Mouse (Mus musculus) CH12.LX (cell line): ENCODE measurements at regions not wholly inside any gene's neighbourhood (a gene's known extent, or its start where the extent isn't known, plus 50 kb on each side); places are given as distances from the start of the nearest gene placed in this dataset.

Experiments
- DNase-seq: peaks from one replicate; pipeline ENCODE4 v3.0.0-alpha.2; 2013; ENCODE audit errors: extremely low read depth
- H3K27ac ChIP-seq: 2 replicates; pipeline ENCODE4 v1.5.1; 2012; ENCODE audit warnings: low read depth, mild to moderate bottlenecking, control low read depth, moderate library complexity; ENCODE audit not compliant: insufficient read depth
- H3K27me3 ChIP-seq: replicated peaks from 2 replicates; pipeline ENCODE3; 2012; ENCODE audit warnings: inconsistent platforms
- H3K36me3 ChIP-seq, 2 experiments: replicated peaks in 1 of 2; 2 replicates each; pipeline versions ENCODE3 to v1.6.1; 2012; ENCODE audit warnings: inconsistent platforms in 1 of 2, low read length in 1 of 2, mild to moderate bottlenecking in 1 of 2, mixed read lengths in 1 of 2, moderate library complexity in 1 of 2; ENCODE audit not compliant: control insufficient read depth in 1 of 2, insufficient read depth in 1 of 2
- H3K4me1 ChIP-seq, 2 experiments: 2 replicates each; pipeline ENCODE4 v1.6.1; 2012; ENCODE audit warnings: inconsistent platforms in 1 of 2, moderate library complexity in 1 of 2; ENCODE audit not compliant: insufficient read depth in 2 of 2, control insufficient read depth in 1 of 2
- H3K4me2 ChIP-seq: 2 replicates; pipeline ENCODE4 v1.6.1; 2012; ENCODE audit warnings: low read depth, mild to moderate bottlenecking, control low read depth; ENCODE audit not compliant: poor library complexity, insufficient read depth, severe bottlenecking
- H3K4me3 ChIP-seq, 3 experiments: fragments of 150-350 bp in 1 of 3; sonication (generic) in 1 of 3; replicated peaks in 1 of 3; 2 replicates each; pipeline versions ENCODE3 to v1.5.1; 2011 to 2012; ENCODE audit warnings: low read depth in 2 of 3, low read length in 2 of 3, mild to moderate bottlenecking in 2 of 3, moderate library complexity in 2 of 3, control low read depth in 1 of 3, improper control_type of control experiment in 1 of 3, inconsistent platforms in 1 of 3, mixed read lengths in 1 of 3; ENCODE audit not compliant: poor library complexity in 1 of 3
- H3K79me2 ChIP-seq: replicated peaks from 2 replicates; pipeline ENCODE4 v1.6.1; 2012; ENCODE audit warnings: mild to moderate bottlenecking, moderate library complexity; ENCODE audit not compliant: control insufficient read depth, poor library complexity, insufficient read depth, severe bottlenecking; ENCODE audit errors: extremely low read depth
- H3K9ac ChIP-seq: 2 replicates; pipeline ENCODE4 v1.6.1; 2012; ENCODE audit warnings: low read depth, mild to moderate bottlenecking, control low read depth, moderate library complexity; ENCODE audit not compliant: insufficient read depth
- H3K9me3 ChIP-seq: replicated peaks from 2 replicates; pipeline ENCODE3; 2012; ENCODE audit warnings: low read length, inconsistent platforms, mixed read lengths
- CHD1 ChIP-seq: IDR thresholded peaks from 2 replicates; pipeline ENCODE4 v1.6.1; 2012; ENCODE audit warnings: low read depth, low read length, improper control_type of control experiment, inconsistent platforms
- CHD2 ChIP-seq: IDR thresholded peaks from 2 replicates; pipeline ENCODE4 v1.6.1; 2011; ENCODE audit warnings: low read length, improper control_type of control experiment
- CTCF ChIP-seq, 2 experiments: IDR thresholded peaks in 1 of 2; conservative IDR thresholded peaks in 1 of 2; 2 replicates each; pipeline ENCODE4 v1.5.1; 2011 to 2012; ENCODE audit warnings: low read depth in 2 of 2, low read length in 2 of 2, improper control_type of control experiment in 1 of 2, inconsistent platforms in 1 of 2, mild to moderate bottlenecking in 1 of 2, moderate library complexity in 1 of 2
- E2F4 ChIP-seq: IDR thresholded peaks from 2 replicates; pipeline ENCODE4 v1.6.1; 2011; ENCODE audit warnings: low read depth, low read length, improper control_type of control experiment; ENCODE audit not compliant: insufficient replicate concordance
- EP300 ChIP-seq: IDR thresholded peaks from 2 replicates; pipeline ENCODE4 v1.6.1; 2011; ENCODE audit warnings: low read length, improper control_type of control experiment
- ETS1 ChIP-seq: conservative IDR thresholded peaks from 2 replicates; pipeline ENCODE4 v1.6.1; 2012; ENCODE audit warnings: low read depth, mild to moderate bottlenecking, inconsistent platforms, low read length, improper control_type of control experiment, moderate library complexity
- HCFC1 ChIP-seq: IDR thresholded peaks from 2 replicates; pipeline ENCODE4 v1.6.1; 2012; ENCODE audit warnings: low read depth, mild to moderate bottlenecking, inconsistent platforms, low read length, improper control_type of control experiment
- JUN ChIP-seq: IDR thresholded peaks from 2 replicates; pipeline ENCODE4 v1.6.1; 2011; ENCODE audit warnings: low read depth, mild to moderate bottlenecking, low read length, improper control_type of control experiment, moderate library complexity; ENCODE audit not compliant: insufficient read depth
- JUND ChIP-seq: conservative IDR thresholded peaks from 2 replicates; pipeline ENCODE4 v1.6.1; 2011; ENCODE audit warnings: low read depth, low read length, improper control_type of control experiment
- MAFK ChIP-seq: IDR thresholded peaks from 2 replicates; pipeline ENCODE4 v1.6.1; 2011; ENCODE audit warnings: low read length, improper control_type of control experiment; ENCODE audit not compliant: insufficient replicate concordance
- MAX ChIP-seq: IDR thresholded peaks from 2 replicates; pipeline ENCODE4 v1.6.1; 2011; ENCODE audit warnings: low read length, improper control_type of control experiment
- MAZ ChIP-seq: IDR thresholded peaks from 2 replicates; pipeline ENCODE4 v1.6.1; 2012; ENCODE audit warnings: low read depth, mild to moderate bottlenecking, inconsistent platforms, low read length, improper control_type of control experiment, moderate library complexity
- MEF2A ChIP-seq: IDR thresholded peaks from 2 replicates; pipeline ENCODE4 v1.6.1; 2014; ENCODE audit warnings: low read depth, mild to moderate bottlenecking, inconsistent platforms, low read length, improper control_type of control experiment, borderline replicate concordance
- MXI1 ChIP-seq: IDR thresholded peaks from 2 replicates; pipeline ENCODE4 v1.6.1; 2011; ENCODE audit warnings: mild to moderate bottlenecking, low read depth, low read length, improper control_type of control experiment
- MYC ChIP-seq: IDR thresholded peaks from 2 replicates; pipeline ENCODE4 v1.6.1; 2011; ENCODE audit warnings: low read depth, mild to moderate bottlenecking, improper control_type of control experiment, low read length
- NELFE ChIP-seq: IDR thresholded peaks from 2 replicates; pipeline ENCODE4 v1.6.1; 2011; ENCODE audit warnings: low read depth, low read length, improper control_type of control experiment
- NRF1 ChIP-seq: IDR thresholded peaks from 2 replicates; pipeline ENCODE4 v1.6.1; 2014; ENCODE audit warnings: low read depth, mild to moderate bottlenecking, inconsistent platforms, low read length, improper control_type of control experiment, moderate library complexity
- PAX5 ChIP-seq: IDR thresholded peaks from 2 replicates; pipeline ENCODE4 v1.6.1; 2012; ENCODE audit warnings: low read length, inconsistent platforms, mixed read lengths
- RAD21 ChIP-seq: IDR thresholded peaks from 2 replicates; pipeline ENCODE4 v1.6.1; 2011; ENCODE audit warnings: low read depth, mild to moderate bottlenecking, low read length, improper control_type of control experiment, moderate library complexity
- SIN3A ChIP-seq: IDR thresholded peaks from 2 replicates; pipeline ENCODE4 v1.6.1; 2012; ENCODE audit warnings: low read length, improper control_type of control experiment, inconsistent platforms
- SMC3 ChIP-seq: IDR thresholded peaks from 2 replicates; pipeline ENCODE4 v1.6.1; 2011; ENCODE audit warnings: low read depth, low read length, improper control_type of control experiment
- TBP ChIP-seq: conservative IDR thresholded peaks from 2 replicates; pipeline ENCODE4 v1.6.1; 2011; ENCODE audit warnings: low read depth, low read length, improper control_type of control experiment
- TCF12 ChIP-seq: IDR thresholded peaks from 2 replicates; pipeline ENCODE4 v1.6.1; 2014; ENCODE audit warnings: low read depth, mild to moderate bottlenecking, inconsistent platforms, low read length, improper control_type of control experiment
- ZC3H11A ChIP-seq: IDR thresholded peaks from 2 replicates; pipeline ENCODE4 v1.6.1; 2012; ENCODE audit warnings: low read depth, mild to moderate bottlenecking, inconsistent platforms, low read length, improper control_type of control experiment
- ZKSCAN1 ChIP-seq: IDR thresholded peaks from 2 replicates; pipeline ENCODE4 v1.6.1; 2012; ENCODE audit warnings: low read depth, inconsistent platforms, low read length, improper control_type of control experiment, borderline replicate concordance
- ZMIZ1 ChIP-seq: IDR thresholded peaks from 2 replicates; pipeline ENCODE4 v1.6.1; 2012; ENCODE audit warnings: low read depth, mild to moderate bottlenecking, inconsistent platforms, low read length, improper control_type of control experiment
- dilution Hi-C: fragments of 300-500 bp; cut with MboI; formaldehyde crosslinking; loops from 2 replicates; pipeline ENCODE4 v1.14.3; 2020; ENCODE audit warnings: low sequenced_read_pairs; ENCODE audit not compliant: extremely low pct_unique_long_range_greater_than_20kb, extremely low pct_ligation_motif_present
- in situ Hi-C: fragments of 300-500 bp; cut with MboI; formaldehyde crosslinking; loops from 3 replicates; pipeline ENCODE4 v1.14.3; 2019; ENCODE audit warnings: low sequenced_read_pairs, low pct_ligation_motif_present, low pct_unique_long_range_greater_than_20kb, mixed read lengths

- no peaks in the 10 kb centered on the region for H3K36me3 ChIP-seq
- H3K4me1 ChIP-seq = no peaks in the 10 kb centered on the region
- no peak overlapping the region for H3K27ac ChIP-seq
- H3K27me3 ChIP-seq = no peaks in the 10 kb centered on the region
- in situ Hi-C loops = no loop called here
- no peaks in the 10 kb centered on the region for H3K79me2 ChIP-seq
- DNase-seq = no peak
- no peak overlapping the region for H3K4me2 ChIP-seq
- no peak for TF ChIP-seq NELFE
- no peak for TF ChIP-seq CHD1
- TF ChIP-seq ZKSCAN1 = no peak
- TF ChIP-seq MYC = no peak
- TF ChIP-seq CHD2 = no peak
- TF ChIP-seq MAFK = no peak
- TF ChIP-seq ZC3H11A = no peak
- TF ChIP-seq RAD21 = no peak
- TF ChIP-seq EP300 = no peak
- no peak for TF ChIP-seq JUN
- no peak for TF ChIP-seq ETS1
- TF ChIP-seq JUND = no peak
- no peak for TF ChIP-seq SMC3
- no peak for TF ChIP-seq PAX5
- H3K9me3 ChIP-seq = no peaks in the 10 kb centered on the region
- dilution Hi-C loops = no loop called here
- H3K9ac ChIP-seq = no peak overlapping the region
- H3K4me3 ChIP-seq = no peak overlapping the region
These were observed 525.6 kb upstream of the 4930452B06Rik start for GRCm38 (mm10) chr14:9191664-9192063.

- Histone ChIP-seq H3K9me3 (no peaks in the 10 kb centered on the region), H3K36me3 (no peaks in the 10 kb centered on the region), H3K4me1 (no peaks in the 10 kb centered on the region), H3K79me2 (no peaks in the 10 kb centered on the region), H3K27me3 (no peaks in the 10 kb centered on the region), H3K9ac (no peak overlapping the region), H3K4me2 (no peak overlapping the region), H3K27ac (no peak overlapping the region), H3K4me3 (no peak overlapping the region)
- in situ Hi-C loops = no loop called here
- TF ChIP-seq MYC (no peak), CHD1 (no peak), NRF1 (no peak), TBP (no peak), MAX (no peak), MXI1 (no peak), SIN3A (no peak), CTCF (conservative IDR thresholded peaks at IDR 0.05 in 1 of 2, IDR thresholded peaks at IDR 0.05 in 1 of 2; ENCODE audit: low read depth in 2 of 2, low read length in 2 of 2) (no peak), E2F4 (no peak), MEF2A (no peak), MAZ (no peak), NELFE (no peak), ZMIZ1 (no peak), JUND (no peak), HCFC1 (no peak), TCF12 (no peak)
- no peak for DNase-seq
- dilution Hi-C loops = no loop called here
These were observed 495.3 kb upstream of the 4930452B06Rik start for GRCm38 (mm10) chr14:9161336-9161735.
